Mouse (Mus musculus): ENCODE measurements around the gene Efcab11. TPM values are rescaled to one million over a fixed set of nuclear protein-coding genes. Genes with fewer than 3 reads are reported as not detected.

The Efcab11 gene
- polyA plus RNA-seq, 2 experiments = 2.9 to 6.6 TPM

DNA sequence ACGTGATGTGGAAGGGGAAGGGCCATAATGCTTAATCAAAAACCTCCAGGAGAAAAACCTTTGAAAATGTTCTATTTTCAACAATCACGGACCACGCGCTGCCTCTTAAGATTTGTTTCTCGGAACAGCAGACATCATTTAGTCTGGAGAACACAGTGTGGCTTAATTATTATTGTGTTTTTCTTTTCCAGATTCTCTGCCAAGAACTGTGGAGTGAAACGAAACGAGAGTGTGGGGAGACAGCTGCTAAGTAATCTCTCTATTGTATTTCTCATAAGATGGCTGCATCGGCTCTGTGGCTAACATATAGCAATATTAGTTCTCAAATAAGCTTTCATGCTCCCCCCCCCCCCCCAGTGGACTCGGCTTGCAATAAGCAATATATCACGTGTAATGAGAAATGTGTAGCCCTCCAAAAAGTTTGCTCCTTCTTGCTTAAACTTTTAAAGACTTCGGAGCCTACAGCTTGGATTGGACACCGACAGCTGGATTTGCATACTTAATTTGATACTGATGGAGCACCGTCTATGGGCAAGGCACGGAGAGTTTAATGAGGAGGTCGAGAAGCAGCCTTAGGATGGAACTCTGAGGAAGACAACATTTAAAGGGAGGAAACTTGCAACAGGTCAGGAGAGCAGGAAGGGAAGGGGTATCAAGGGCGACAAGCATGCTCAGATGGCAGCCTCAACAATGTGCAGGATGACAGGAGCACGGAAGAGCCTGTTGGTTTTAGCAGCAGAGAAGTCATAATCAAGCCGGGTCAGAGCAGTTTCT lies 127.1 kb downstream of the Efcab11 start:
- H3K4me1 ChIP-seq (replicated peaks; ENCODE audit: control insufficient read depth in 2 of 2, insufficient read depth in 2 of 2, low read length in 1 of 2) = no peaks in the 10 kb centered on the region
- no peak overlapping the region for H3K4me2 ChIP-seq (ENCODE audit: low read depth)
- no peak overlapping the region for H3K27ac ChIP-seq
- H3K36me3 ChIP-seq (replicated peaks; ENCODE audit: control insufficient read depth, insufficient read depth, low read depth) = no peaks in the 10 kb centered on the region
- H3K4me3 ChIP-seq (ENCODE audit: insufficient read depth in 1 of 2, low read depth in 2 of 2, low read length in 2 of 2) = no peak overlapping the region
- WGBS (ENCODE audit: insufficient replicate concordance) = 65% methylated on average over 18 of the region's 18 CpGs
- H3K9ac ChIP-seq (replicated peaks) = no peak overlapping the region
- no peaks in the 10 kb centered on the region for H3K27me3 ChIP-seq (ENCODE audit: control insufficient read depth, insufficient read depth, low read length)
- DNase-seq (ENCODE audit: low read depth in 3 of 3, low spot score in 3 of 3) (no peak), ATAC-seq (ENCODE audit: insufficient read depth) (no peak)
- TF ChIP-seq EP300 (IDR thresholded peaks at IDR 0.05; ENCODE audit: low read depth) (no peak), CTCF (IDR thresholded peaks at IDR 0.05; ENCODE audit: low read depth) (no peak)
- H3K9me3 ChIP-seq (ENCODE audit: control insufficient read depth, low read length) = no peaks in the 10 kb centered on the region

DNA sequence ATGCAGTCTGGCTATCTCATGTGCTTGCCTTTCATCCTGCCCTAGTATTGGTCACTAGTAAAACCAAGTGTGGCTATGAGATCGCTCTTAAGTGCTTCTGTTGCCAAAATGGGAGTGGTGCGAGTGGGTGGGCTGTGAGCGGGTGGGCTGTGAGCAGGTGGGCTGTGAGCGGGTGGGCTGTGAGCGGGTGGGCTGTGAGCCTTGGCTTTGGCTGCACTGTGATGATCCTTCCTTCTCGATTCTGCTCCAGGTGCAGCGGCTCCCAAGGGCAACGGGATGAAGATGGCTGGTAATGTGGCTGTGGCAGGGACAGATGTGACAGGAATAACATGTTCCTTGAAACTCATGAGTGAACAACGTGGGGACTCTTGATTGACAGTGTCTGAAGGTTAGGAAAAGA lies 128.0 kb downstream of the Efcab11 start:
- DNase-seq (ENCODE audit: low read depth in 3 of 3, low spot score in 3 of 3) (no peak), ATAC-seq (ENCODE audit: insufficient read depth) (no peak)
- no peaks in the 10 kb centered on the region for H3K4me1 ChIP-seq (replicated peaks; ENCODE audit: control insufficient read depth in 2 of 2, insufficient read depth in 2 of 2, low read length in 1 of 2)
- TF ChIP-seq EP300 (IDR thresholded peaks at IDR 0.05; ENCODE audit: low read depth) (no peak), CTCF (IDR thresholded peaks at IDR 0.05; ENCODE audit: low read depth) (no peak)
- H3K4me3 ChIP-seq (ENCODE audit: insufficient read depth in 1 of 2, low read depth in 2 of 2, low read length in 2 of 2) = no peak overlapping the region
- H3K27ac ChIP-seq = no peak overlapping the region
- H3K4me2 ChIP-seq (ENCODE audit: low read depth) = no peak overlapping the region
- H3K9me3 ChIP-seq (ENCODE audit: control insufficient read depth, low read length) = no peaks in the 10 kb centered on the region
- H3K27me3 ChIP-seq (ENCODE audit: control insufficient read depth, insufficient read depth, low read length) = no peaks in the 10 kb centered on the region
- 78% methylated on average over 9 of the region's 9 CpGs for WGBS (ENCODE audit: insufficient replicate concordance)
- no peak overlapping the region for H3K9ac ChIP-seq (replicated peaks)
- H3K36me3 ChIP-seq (replicated peaks; ENCODE audit: control insufficient read depth, insufficient read depth, low read depth) = no peaks in the 10 kb centered on the region

DNA sequence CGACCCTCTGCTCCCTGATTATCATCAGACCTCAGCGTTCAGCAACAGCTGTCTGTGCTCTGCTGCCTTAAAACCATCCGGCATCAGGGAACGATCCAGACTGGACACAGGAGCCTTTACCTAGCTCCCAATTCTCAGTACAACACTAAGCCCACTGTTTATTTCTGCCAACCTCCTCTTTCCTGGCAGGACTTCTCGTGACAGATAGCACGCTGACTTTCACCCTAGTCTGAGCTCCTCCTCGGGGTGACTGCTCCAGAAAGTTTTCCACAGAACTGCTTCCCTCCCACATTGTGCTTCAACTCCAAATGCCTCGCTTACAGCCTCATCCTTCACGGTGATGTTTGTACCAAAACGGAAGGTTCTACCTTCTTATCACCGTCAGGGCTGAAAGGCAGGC lies 131.3 kb downstream of the Efcab11 start:
- Histone ChIP-seq H3K9ac (replicated peaks) (no peak overlapping the region), H3K4me3 (ENCODE audit: insufficient read depth in 1 of 2, low read depth in 2 of 2, low read length in 2 of 2) (no peak overlapping the region), H3K36me3 (replicated peaks; ENCODE audit: control insufficient read depth, insufficient read depth, low read depth) (no peaks in the 10 kb centered on the region), H3K27ac (no peak overlapping the region), H3K4me1 (replicated peaks; ENCODE audit: control insufficient read depth in 2 of 2, insufficient read depth in 2 of 2, low read length in 1 of 2) (no peaks in the 10 kb centered on the region), H3K27me3 (ENCODE audit: control insufficient read depth, insufficient read depth, low read length) (no peaks in the 10 kb centered on the region), H3K9me3 (ENCODE audit: control insufficient read depth, low read length) (no peaks in the 10 kb centered on the region), H3K4me2 (ENCODE audit: low read depth) (no peak overlapping the region)
- TF ChIP-seq EP300 (IDR thresholded peaks at IDR 0.05; ENCODE audit: low read depth) (no peak), CTCF (IDR thresholded peaks at IDR 0.05; ENCODE audit: low read depth) (no peak)
- ATAC-seq (ENCODE audit: insufficient read depth) (no peak), DNase-seq (ENCODE audit: low read depth in 3 of 3, low spot score in 3 of 3) (no peak)
- WGBS (ENCODE audit: insufficient replicate concordance) = 61% methylated on average over 11 of the region's 11 CpGs

DNA sequence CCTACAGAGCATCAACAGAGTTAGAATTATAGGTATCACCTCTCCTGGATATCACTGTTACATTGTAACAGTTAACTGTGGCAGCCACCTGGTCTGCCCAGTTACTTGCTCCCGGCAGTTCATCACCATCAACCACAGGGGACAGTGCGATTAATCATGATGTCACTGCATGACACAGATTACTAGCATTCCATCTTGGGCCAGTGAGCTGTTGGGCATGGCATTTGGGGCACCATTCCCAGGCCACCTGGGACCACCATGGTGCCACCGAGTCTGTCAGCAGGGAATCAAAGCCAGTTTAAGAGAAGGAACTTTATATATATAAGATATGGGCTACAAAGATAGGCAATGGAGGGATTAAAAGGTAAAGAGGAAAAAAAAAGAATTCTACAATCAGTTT lies 134.8 kb downstream of the Efcab11 start:
- no peak overlapping the region for H3K27ac ChIP-seq
- no peak for DNase-seq (ENCODE audit: low read depth in 3 of 3, low spot score in 3 of 3)
- H3K4me1 ChIP-seq (replicated peaks; ENCODE audit: control insufficient read depth in 2 of 2, insufficient read depth in 2 of 2, low read length in 1 of 2) = no peaks in the 10 kb centered on the region
- WGBS (ENCODE audit: insufficient replicate concordance) = 62% methylated on average over 3 of the region's 3 CpGs
- TF ChIP-seq EP300 (IDR thresholded peaks at IDR 0.05; ENCODE audit: low read depth) (no peak), CTCF (IDR thresholded peaks at IDR 0.05; ENCODE audit: low read depth) (no peak)
- H3K4me3 ChIP-seq (ENCODE audit: insufficient read depth in 1 of 2, low read depth in 2 of 2, low read length in 2 of 2) = no peak overlapping the region
- ATAC-seq (ENCODE audit: insufficient read depth) = no peak
- H3K9ac ChIP-seq (replicated peaks) = no peak overlapping the region
- no peak overlapping the region for H3K4me2 ChIP-seq (ENCODE audit: low read depth)
- H3K36me3 ChIP-seq (replicated peaks; ENCODE audit: control insufficient read depth, insufficient read depth, low read depth) = no peaks in the 10 kb centered on the region
- H3K9me3 ChIP-seq (ENCODE audit: control insufficient read depth, low read length) = no peaks in the 10 kb centered on the region
- no peaks in the 10 kb centered on the region for H3K27me3 ChIP-seq (ENCODE audit: control insufficient read depth, insufficient read depth, low read length)

DNA sequence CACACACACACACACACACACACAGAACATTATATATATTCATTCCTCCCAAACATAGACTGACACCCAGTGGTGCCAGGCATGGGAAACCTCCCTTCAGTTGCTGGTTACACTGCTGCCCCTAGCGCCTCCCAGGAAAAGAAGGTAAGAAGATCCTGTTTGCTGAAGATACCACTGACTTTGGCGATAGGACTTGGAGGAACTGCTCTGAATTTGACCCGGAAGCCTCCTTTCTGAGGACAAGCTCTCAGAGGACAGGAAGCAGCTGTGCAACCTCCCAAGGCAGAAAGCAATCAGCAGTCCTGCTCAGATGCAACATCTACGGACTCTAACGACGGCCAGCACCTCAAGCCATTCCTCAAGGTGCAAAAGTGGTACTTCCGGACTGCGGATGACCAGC lies 142.6 kb downstream of the Efcab11 start:
- 29% methylated on average over 8 of the region's 8 CpGs for WGBS (ENCODE audit: insufficient replicate concordance)
- DNase-seq (ENCODE audit: low read depth in 3 of 3, low spot score in 3 of 3) = no peak
- TF ChIP-seq CTCF (IDR thresholded peaks at IDR 0.05; ENCODE audit: low read depth) (peak; percentile 27; the same call in 1 of the 2 replicates), EP300 (IDR thresholded peaks at IDR 0.05; ENCODE audit: low read depth) (no peak)

More for the DNA sequence above, 142.6 kb downstream of the Efcab11 start:
- H3K27me3 ChIP-seq (ENCODE audit: control insufficient read depth, insufficient read depth, low read length) = no peaks in the 10 kb centered on the region
- no peaks in the 10 kb centered on the region for H3K36me3 ChIP-seq (replicated peaks; ENCODE audit: control insufficient read depth, insufficient read depth, low read depth)
- H3K9ac ChIP-seq (replicated peaks) = no peak overlapping the region
- H3K27ac ChIP-seq = no peak overlapping the region
- H3K9me3 ChIP-seq (ENCODE audit: control insufficient read depth, low read length) = no peaks in the 10 kb centered on the region
- no peak for ATAC-seq (ENCODE audit: insufficient read depth)
- no peak overlapping the region for H3K4me3 ChIP-seq (ENCODE audit: insufficient read depth in 1 of 2, low read depth in 2 of 2, low read length in 2 of 2)
- H3K4me2 ChIP-seq (ENCODE audit: low read depth) = no peak overlapping the region
- H3K4me1 ChIP-seq (replicated peaks; ENCODE audit: control insufficient read depth in 2 of 2, insufficient read depth in 2 of 2, low read length in 1 of 2) = peaks cover 0 to 6% of the 10 kb centered on the region in 2 experiments; a peak in 2 of 4 replicates
